Mouse (Mus musculus) CD4-positive helper T cell, adult 2 months (primary cell): ENCODE results near the gene Shisa2.

ENCODE experiments used
- DNase-seq: peaks from one replicate; pipeline ENCODE4 v3.0.0-alpha.2; 2012; ENCODE audit warnings: low read depth, missing footprints, low spot score

Gene Shisa2

DNA sequence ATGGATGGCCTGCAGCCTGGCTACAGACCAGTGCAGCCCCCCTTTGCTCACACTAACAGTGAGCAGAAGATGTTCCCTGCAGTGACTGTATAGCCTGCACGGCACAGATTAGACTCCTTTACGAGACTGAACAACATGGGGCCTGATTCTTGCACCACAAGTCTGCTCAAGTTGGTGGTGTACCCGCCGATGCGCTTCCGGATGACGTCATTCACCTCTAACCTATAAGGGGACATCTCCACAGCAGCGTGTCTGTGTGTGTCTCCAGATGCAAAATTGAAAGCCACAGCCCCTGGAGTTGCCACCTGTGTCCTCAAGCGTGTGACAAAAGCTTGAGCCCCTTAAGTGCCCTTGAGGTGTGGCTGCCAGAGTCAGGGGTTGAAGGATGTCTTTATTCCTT lies 5.0 kb downstream of the Shisa2 start:
- DNase-seq = no peak

- DNase-seq = no peak
Measured at GRCm38 (mm10) chr14:59632067-59632466, 7.0 kb downstream of the Shisa2 start.

- DNase-seq = no peak
Measured at GRCm38 (mm10) chr14:59633295-59633898, 8.3 kb downstream of the Shisa2 start.

DNA sequence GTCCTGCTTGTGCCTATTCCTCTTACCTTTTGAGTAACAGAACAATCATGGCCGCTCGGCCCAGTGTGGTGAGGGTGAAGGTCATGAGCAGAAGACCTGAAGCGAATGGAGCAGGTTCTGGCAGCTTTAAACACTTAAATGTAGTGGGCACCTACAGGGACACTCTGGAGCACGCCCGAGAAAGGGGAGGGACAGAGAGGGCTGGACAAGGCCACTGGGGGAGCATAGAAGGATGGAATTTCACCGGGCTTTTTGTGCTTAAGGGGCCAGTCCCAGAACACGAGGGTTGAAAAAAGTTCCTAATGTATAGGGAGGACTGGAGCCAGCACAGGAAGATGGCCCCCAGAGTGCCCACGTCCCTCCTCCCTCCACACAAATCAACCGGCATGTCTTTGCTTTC lies 8.9 kb downstream of the Shisa2 start:
- no peak for DNase-seq

DNA sequence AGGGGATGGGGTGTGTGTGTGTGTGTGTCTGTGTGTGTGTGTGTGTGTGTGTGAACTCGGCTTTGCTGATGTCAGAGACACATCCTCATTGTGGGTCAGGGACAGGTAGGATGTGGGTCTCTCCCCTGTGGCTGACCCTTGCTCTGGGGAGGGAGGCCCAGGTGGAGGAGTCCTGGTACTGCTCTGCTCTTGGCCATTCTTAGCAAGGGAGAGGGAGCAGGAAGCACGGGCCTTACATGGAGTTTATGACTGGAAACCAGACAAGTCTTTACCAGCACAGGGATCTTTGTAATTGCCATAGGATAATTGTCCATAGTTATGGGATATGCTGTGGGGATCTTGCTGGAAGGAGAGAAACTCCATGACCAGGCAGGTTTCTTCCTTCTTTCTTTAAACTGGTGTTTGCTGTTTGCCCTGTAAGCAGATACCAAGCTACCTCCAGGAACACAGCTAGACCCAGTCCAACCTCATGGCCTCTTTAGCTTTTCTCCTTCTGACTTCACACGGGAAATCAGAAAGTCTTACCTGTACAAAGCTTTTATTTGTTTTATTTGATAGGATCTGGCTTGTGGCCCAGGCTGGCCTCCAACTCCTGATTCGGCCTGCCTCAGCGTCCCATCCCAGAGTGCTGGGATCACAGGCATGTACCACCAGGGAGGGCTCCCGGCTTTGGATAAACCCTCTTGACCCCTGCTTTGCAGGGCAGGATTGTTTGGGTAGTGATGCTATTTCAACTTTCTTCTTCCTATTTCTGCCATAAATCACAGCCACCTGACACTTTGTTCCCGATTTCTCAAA lies 14.0 kb downstream of the Shisa2 start:
- DNase-seq = no peak

DNA sequence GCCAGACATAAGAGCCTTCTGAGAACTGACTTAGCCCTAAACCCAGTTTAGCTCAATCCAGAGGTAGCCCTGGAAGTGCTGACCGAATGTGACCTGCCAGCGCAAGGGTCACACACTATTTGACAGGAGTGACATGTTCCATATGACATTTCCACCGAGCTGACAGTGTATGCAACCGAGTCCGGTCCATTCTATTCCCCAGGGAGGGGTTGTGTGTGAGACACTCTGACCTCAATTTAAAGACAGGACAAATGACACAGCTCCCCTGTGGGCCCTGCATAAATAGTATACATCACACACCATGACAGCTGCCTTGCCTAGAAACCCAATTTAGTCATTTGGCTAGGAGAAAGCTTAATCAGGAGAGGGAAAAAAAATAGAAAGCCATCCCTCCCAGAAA lies 16.7 kb downstream of the Shisa2 start:
- DNase-seq = no peak

DNA sequence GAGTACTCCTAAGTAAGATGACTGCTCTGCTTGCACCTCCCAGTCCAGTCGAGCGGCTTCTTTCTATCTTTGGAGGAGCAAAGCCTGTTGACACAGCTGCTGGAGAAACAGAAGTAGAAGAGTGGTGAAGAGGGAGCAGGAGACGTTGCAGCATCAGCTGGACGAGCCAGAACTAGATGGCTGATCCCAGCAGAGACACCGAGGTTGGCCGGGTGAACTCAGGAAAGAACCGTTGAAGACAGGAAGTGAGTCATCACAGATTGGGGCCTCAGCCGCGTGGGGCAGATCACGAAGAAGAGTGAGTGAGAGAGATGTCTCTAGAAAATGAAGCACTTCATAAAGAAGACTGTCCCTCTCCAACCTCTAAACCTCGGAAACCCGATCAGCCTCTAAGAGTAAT lies 18.5 kb downstream of the Shisa2 start:
- DNase-seq = peak; percentile 40

GRCm38 (mm10) chr14:59644166-59644565 lies 19.1 kb downstream of the Shisa2 start:
- DNase-seq = no peak

GRCm38 (mm10) chr14:59644896-59645295 lies 19.8 kb downstream of the Shisa2 start:
- no peak for DNase-seq

GRCm38 (mm10) chr14:59646826-59647697 lies 22.0 kb downstream of the Shisa2 start:
- no peak for DNase-seq

DNA sequence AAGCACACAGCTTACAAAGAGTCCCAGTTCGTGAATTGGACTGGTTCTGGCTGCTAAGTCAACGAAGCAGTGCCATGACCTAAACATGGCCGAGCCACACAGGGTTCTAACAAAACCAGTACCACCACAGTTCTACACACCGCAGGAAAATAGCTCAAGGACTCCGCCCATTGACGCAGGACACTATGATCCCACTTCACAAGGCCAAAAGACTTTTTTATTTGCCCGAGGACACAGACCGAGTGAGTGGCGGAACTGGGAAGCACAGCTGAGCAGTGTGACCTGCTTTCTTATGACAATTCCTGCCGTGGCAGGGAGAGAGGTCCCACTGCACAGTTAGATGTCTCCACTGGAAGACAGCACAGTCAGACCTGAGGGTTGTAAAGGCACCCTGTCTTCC lies 23.5 kb downstream of the Shisa2 start:
- no peak for DNase-seq

GRCm38 (mm10) chr14:59649337-59649736 lies 24.2 kb downstream of the Shisa2 start:
- DNase-seq = no peak

- DNase-seq = no peak
Measured at GRCm38 (mm10) chr14:59656591-59656990, 31.5 kb downstream of the Shisa2 start.

DNA sequence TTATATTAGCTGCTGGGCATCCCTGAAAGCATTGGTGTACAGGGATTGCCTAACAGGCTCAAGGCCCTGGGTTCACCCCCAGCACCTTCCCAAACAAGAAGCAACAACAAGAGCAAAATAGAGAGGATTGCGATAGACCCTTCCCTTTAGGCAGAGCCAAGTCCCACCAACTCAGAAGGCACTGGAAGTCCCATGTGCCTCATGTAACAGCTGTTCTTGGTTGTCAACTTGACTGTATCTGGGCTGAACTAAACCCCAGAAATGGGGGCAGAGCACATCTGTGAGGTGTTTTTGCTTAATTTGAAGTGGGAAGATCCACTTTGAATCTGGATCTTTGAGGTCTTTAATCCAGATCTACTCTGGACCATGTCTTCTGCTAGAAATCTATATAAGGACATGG lies 32.0 kb downstream of the Shisa2 start:
- DNase-seq = no peak

DNA sequence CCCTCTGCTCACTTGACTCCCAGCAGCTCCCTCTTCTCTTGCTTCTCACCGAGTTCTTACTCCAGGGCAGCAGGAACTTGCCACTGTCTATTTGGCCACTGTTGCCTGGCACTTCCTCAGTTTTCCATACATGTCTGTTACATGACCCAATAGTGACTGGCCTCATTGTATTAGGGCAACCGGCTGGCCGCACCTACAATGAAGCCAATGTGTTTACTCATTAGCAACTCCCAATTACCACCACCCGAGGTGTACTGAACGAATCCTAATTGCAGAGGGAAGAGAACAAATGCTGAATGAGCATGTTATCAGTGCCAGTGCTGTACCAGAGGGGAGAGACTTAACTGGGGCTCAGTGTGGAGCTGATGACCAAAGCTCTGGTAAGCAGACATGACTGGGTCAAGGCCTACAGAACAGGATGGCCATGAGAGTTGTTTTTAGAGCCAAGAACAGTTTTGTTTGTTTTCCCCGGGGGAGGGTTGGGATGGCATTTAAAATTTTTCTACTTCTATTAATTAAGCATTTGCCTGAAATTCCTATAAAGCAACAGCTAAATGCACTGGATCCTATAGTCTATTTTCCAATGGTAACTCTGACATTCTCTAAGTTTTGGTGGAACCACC lies 47.9 kb downstream of the Shisa2 start:
- DNase-seq = no peak

DNA sequence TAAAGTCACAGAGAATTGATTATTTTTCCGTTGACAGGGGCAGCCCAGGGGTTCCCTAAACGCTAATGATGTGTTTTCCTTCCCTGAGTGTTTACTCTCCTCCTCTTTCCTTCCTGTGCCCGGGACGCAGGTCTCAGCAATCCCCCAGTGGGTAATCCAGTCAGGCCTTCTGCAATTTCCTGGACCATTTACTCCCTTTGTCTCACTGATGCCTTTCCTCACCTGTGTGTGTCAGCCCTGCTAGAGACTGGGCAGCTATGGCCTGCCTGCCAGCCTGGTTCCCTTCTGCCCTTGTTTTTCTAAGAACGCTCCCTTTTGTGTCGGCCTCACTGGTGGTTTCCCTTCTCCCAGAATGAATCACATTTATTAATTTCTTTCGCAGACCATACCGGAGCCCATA lies 49.4 kb downstream of the Shisa2 start:
- DNase-seq = no peak

DNA sequence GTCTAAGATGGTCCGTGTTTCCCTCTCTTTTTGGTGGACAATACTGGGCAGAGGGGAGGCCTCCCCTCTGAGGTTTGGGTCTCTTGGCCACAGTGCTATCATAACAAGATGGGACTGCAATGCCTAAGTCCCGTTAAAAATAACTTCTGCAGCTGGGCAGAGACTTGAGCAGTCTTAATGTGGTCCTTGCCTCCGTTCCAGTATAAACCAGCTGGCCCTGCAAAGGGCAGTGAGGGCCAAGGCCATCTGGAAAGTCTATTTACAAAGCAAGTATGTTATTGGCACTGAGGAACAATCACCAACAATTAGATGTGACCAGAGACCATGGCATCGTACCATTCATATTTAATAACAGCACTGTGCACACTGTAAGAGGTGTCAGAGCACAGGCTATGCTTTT lies 50.2 kb downstream of the Shisa2 start:
- DNase-seq = no peak

- no peak for DNase-seq
Measured at GRCm38 (mm10) chr14:59677598-59678003, 52.5 kb downstream of the Shisa2 start.
